ENCODE assay signal across 9 mouse cellular contexts in the genomic region with DNA sequence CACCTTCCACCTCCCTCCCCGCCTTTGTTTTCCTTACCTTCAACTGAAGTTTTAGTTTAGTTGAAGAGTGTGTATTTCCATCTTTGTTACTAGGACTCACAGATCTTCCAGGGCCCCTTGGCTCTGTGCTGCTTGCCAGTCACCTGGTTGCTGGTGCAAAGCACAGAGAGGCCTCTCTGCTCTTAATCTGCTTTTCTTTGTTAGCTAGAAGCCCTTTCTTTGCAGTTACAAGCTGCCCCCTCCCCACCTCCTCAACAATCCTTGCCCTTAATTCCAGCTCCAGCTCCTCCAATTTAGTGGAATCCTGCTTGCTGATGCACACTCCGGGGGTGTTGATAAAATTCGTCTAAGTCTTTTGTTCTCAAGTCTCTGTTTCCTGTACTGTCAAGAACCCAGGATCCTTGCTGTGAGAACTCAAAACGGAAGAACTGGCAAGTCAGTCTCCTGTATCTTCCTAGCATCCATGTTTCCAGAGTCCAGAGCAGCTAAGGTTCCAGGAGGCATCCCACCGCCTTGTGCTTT. TPM values are rescaled to one million over a fixed set of nuclear protein-coding genes. Genes with fewer than 3 reads are reported as not detected.
DNase-seq lines count a peak whose midpoint lies in the region; ATAC-seq and TF ChIP-seq lines count a peak whose summit lies in the region.
"Had no signal": no experiment of that assay in that cellular context is flagged by ENCODE, and none has a peak within 500 bp of the region (broad histone marks: within the 10 kb centered on the region; RNA-seq: fewer than 3 reads in every experiment).

No protein-coding gene starts in this region.

- peak overlapping the region; percentile 66 for H3K27ac ChIP-seq in intestine, embryonic 14.5 days (ENCODE audit: low read depth)
- H3K27ac ChIP-seq in intestine, postnatal 0 days (ENCODE audit: low read depth, low read length) = no peak overlapping the region
- peak overlapping the region; percentile 84 for H3K27ac ChIP-seq in limb, embryonic 15.5 days

- no peak overlapping the region for H3K4me3 ChIP-seq in intestine, embryonic 14.5 days (ENCODE audit: low read depth, low read length)
- H3K4me3 ChIP-seq in intestine, postnatal 0 days (ENCODE audit: low read depth, low read length) = no peak overlapping the region
- no peak overlapping the region for H3K4me3 ChIP-seq in limb, embryonic 15.5 days

- H3K4me2 ChIP-seq in intestine, embryonic 14.5 days (ENCODE audit: low read length) = no peak overlapping the region
- H3K4me2 ChIP-seq in intestine, postnatal 0 days (replicated peaks; ENCODE audit: low read depth) = no peak overlapping the region
- H3K4me2 ChIP-seq in limb, embryonic 15.5 days = peak overlapping the region; percentile 14; the same call in 1 of the 2 replicates

- H3K9ac ChIP-seq in intestine, embryonic 14.5 days (ENCODE audit: low read length) = no peak overlapping the region
- no peak overlapping the region for H3K9ac ChIP-seq in intestine, postnatal 0 days (ENCODE audit: low read depth, low read length)
- no peak overlapping the region for H3K9ac ChIP-seq in limb, embryonic 15.5 days

- ATAC-seq in intestine, embryonic 14.5 days (replicated peaks; ENCODE audit: low FRiP score, low TSS enrichment, low read depth) = no peak
- no peak for ATAC-seq in intestine, postnatal 0 days
- ATAC-seq in limb, embryonic 15.5 days (ENCODE audit: insufficient number of reproducible peaks, low FRiP score, low TSS enrichment, low read depth) = peak; percentile 22; the same call in 1 of the 2 replicates

- H3K4me1 ChIP-seq in intestine, embryonic 14.5 days (replicated peaks; ENCODE audit: control insufficient read depth, insufficient read depth, low read length) = peaks cover 16% of the 10 kb centered on the region
- no peaks in the 10 kb centered on the region for H3K4me1 ChIP-seq in intestine, postnatal 0 days (replicated peaks; ENCODE audit: control insufficient read depth, insufficient read depth, low read length)
- peaks cover 10% of the 10 kb centered on the region for H3K4me1 ChIP-seq in limb, embryonic 15.5 days

- 41% methylated on average over 5 of the region's 5 CpGs for WGBS in intestine, embryonic 14.5 days
- 51% methylated on average over 5 of the region's 5 CpGs for WGBS in intestine, postnatal 0 days
- WGBS in limb, embryonic 15.5 days = 34% methylated on average over 5 of the region's 5 CpGs

- no peaks in the 10 kb centered on the region for H3K36me3 ChIP-seq in intestine, embryonic 14.5 days (ENCODE audit: control insufficient read depth, insufficient read depth, low read length)
- no peaks in the 10 kb centered on the region for H3K36me3 ChIP-seq in intestine, postnatal 0 days (ENCODE audit: control insufficient read depth, insufficient read depth)
- H3K36me3 ChIP-seq in limb, embryonic 15.5 days = no peaks in the 10 kb centered on the region

- no peak for TF ChIP-seq CTCF in intestine, postnatal 0 days (IDR thresholded peaks at IDR 0.05; ENCODE audit: low read depth)

- no peaks in the 10 kb centered on the region for H3K27me3 ChIP-seq in intestine, embryonic 14.5 days (replicated peaks; ENCODE audit: control insufficient read depth, insufficient read depth, low read length)
- no peaks in the 10 kb centered on the region for H3K27me3 ChIP-seq in intestine, postnatal 0 days (replicated peaks; ENCODE audit: control insufficient read depth, insufficient read depth, low read length)
- no peaks in the 10 kb centered on the region for H3K27me3 ChIP-seq in limb, embryonic 15.5 days

- H3K9me3 ChIP-seq in intestine, embryonic 14.5 days (ENCODE audit: control insufficient read depth, low read length) = no peaks in the 10 kb centered on the region
- H3K9me3 ChIP-seq in intestine, postnatal 0 days (ENCODE audit: control insufficient read depth) = no peaks in the 10 kb centered on the region
- no peaks in the 10 kb centered on the region for H3K9me3 ChIP-seq in limb, embryonic 15.5 days

- no peak for DNase-seq in intestine, embryonic 14.5 days (ENCODE audit: low spot score)
- DNase-seq in R1 (ENCODE audit: low read depth, low spot score) = peak; percentile 94
- DNase-seq in embryo, embryonic 11 days = peak; percentile 21
- no peak for DNase-seq in right cerebral cortex, postnatal 36 days (ENCODE audit: low spot score in 2 of 2)
- DNase-seq in urinary bladder, adult 2 months (ENCODE audit: low spot score) = no peak
- DNase-seq: right cerebral cortex, postnatal 25 days; thymus, postnatal 14 days had no signal

RNA-seq across cellular contexts. Expression of gene Top2b, which starts 36.0 kb away (rescaled TPM):
- 62.7 and 82.1 TPM in 2 replicates for polyA plus RNA-seq in intestine, embryonic 14.5 days (2014; fragmentation: Nextera tagmentation; extraction: Ambion mirVana)
- polyA plus RNA-seq in intestine, postnatal 0 days (2015; fragmentation: Nextera tagmentation; extraction: Ambion mirVana) = 16.2 and 17.7 TPM in 2 replicates
- 41.4 and 50.9 TPM in 2 replicates for polyA plus RNA-seq in limb, embryonic 15.5 days (2015; fragmentation: Nextera tagmentation; extraction: Ambion mirVana)
- 44.8 and 47.2 TPM in 2 replicates for polyA plus RNA-seq in urinary bladder, adult 2 months (2012; rRNA removed)

Comparison
In these comparisons a context has a peak if more than half of its experiments do, and no peak if none do; other contexts are left out.
1. DNase-seq: peak in R1 (single experiment) and embryo, embryonic 11 days (single experiment); none in intestine, embryonic 14.5 days (single experiment), right cerebral cortex, postnatal 36 days (0 of 2) and urinary bladder, adult 2 months (single experiment).